Comparison of ENCODE assay signal across 13 mouse cellular contexts in the genomic region with DNA sequence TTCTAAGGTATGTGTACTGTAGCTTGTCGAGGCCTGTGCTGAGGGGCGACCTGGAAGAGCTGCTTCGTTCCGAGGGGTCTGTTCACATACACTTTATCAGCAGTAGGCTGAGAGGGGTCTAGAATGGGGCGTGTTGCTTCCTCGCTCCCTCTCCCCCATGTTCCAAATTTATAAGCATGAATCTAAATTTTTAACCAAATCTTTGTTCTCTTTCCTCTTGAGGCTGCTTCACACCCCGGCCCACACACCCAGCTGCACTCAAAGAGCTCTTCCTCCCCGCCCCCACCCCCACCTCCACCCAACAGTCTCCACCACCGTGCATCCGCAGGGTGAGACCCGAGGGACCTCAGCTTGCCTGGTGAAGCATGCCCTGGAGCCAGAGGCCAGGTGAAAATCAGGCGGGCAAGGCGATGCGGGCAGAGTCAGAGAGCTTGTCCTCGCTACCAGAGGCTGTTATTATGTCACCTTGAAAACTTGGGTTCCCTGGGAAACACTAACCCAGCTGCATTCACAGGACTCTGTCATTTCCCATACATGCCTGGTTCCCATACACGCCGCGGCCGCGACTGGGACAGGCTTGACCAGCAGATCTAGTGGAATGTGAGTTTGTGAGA.
DNase-seq lines count a peak whose midpoint lies in the region; ATAC-seq lines count a peak whose summit lies in the region.
"Had no signal": no experiment of that assay in that cellular context is flagged by ENCODE, and none has a peak within 500 bp of the region (broad histone marks: within the 10 kb centered on the region; RNA-seq: fewer than 3 reads in every experiment).

No protein-coding gene starts in this region.

- peak; percentile 84 for ATAC-seq in kidney, embryonic 16.5 days (ENCODE audit: low FRiP score, low TSS enrichment)
- ATAC-seq in hindbrain, embryonic 16.5 days: no peak

- no peak overlapping the region for H3K4me3 ChIP-seq in kidney, embryonic 16.5 days (ENCODE audit: low read length)
- H3K4me3 ChIP-seq in hindbrain, embryonic 16.5 days (ENCODE audit: low read length): no peak overlapping the region
- H3K4me3 ChIP-seq: heart, embryonic 13.5 days; hindbrain, embryonic 13.5 days had no signal

- no peaks in the 10 kb centered on the region for H3K27me3 ChIP-seq in kidney, embryonic 16.5 days (ENCODE audit: insufficient read depth, low read length)
- H3K27me3 ChIP-seq in hindbrain, embryonic 16.5 days (replicated peaks; ENCODE audit: control insufficient read depth, insufficient read depth, low read length): no peaks in the 10 kb centered on the region
- H3K27me3 ChIP-seq: hindbrain, embryonic 13.5 days had no signal

- 0 out of 2 replicates have a peak overlapping the region, but pooled peaks have one; percentile 15 for H3K4me2 ChIP-seq in kidney, embryonic 16.5 days (replicated peaks; ENCODE audit: low read depth, low read length)
- no peak overlapping the region for H3K4me2 ChIP-seq in hindbrain, embryonic 16.5 days (ENCODE audit: low read length)
- H3K4me2 ChIP-seq: heart, embryonic 13.5 days; hindbrain, embryonic 13.5 days had no signal

- H3K9me3 ChIP-seq in kidney, embryonic 16.5 days (ENCODE audit: low read length): no peaks in the 10 kb centered on the region
- H3K9me3 ChIP-seq in hindbrain, embryonic 16.5 days (ENCODE audit: control insufficient read depth, low read length): no peaks in the 10 kb centered on the region
- H3K9me3 ChIP-seq: G1E; heart, embryonic 13.5 days; hindbrain, embryonic 13.5 days had no signal

- H3K9ac ChIP-seq in kidney, embryonic 16.5 days (replicated peaks; ENCODE audit: low read length): no peak overlapping the region
- no peak overlapping the region for H3K9ac ChIP-seq in hindbrain, embryonic 16.5 days (ENCODE audit: low read depth, low read length)
- H3K9ac ChIP-seq: heart, embryonic 13.5 days; hindbrain, embryonic 13.5 days had no signal

- peak; percentile 44 to 60 for DNase-seq in frontal cortex, postnatal 36 days (ENCODE audit: low spot score in 2 of 2)
- DNase-seq in frontal cortex, postnatal 10 days (ENCODE audit: low spot score in 2 of 2): no peak
- peak; percentile 63 for DNase-seq in right cerebral cortex, adult 18-20 months
- DNase-seq in right cerebral cortex, postnatal 14 days: no peak
- DNase-seq in right cerebral cortex, postnatal 36 days (ENCODE audit: low spot score in 2 of 2): peak; percentile 18 to 41
- no peak for DNase-seq in urinary bladder, postnatal 10 days (ENCODE audit: low spot score)
- DNase-seq: cerebellum, postnatal 25 days; lung, adult 18-20 months had no signal

- no peaks in the 10 kb centered on the region for H3K36me3 ChIP-seq in kidney, embryonic 16.5 days (ENCODE audit: insufficient read depth, low read length)
- H3K36me3 ChIP-seq in hindbrain, embryonic 16.5 days (ENCODE audit: control insufficient read depth, insufficient read depth, low read length): no peaks in the 10 kb centered on the region
- H3K36me3 ChIP-seq: G1E; heart, embryonic 13.5 days; hindbrain, embryonic 13.5 days had no signal

- peaks cover 21% of the 10 kb centered on the region for H3K4me1 ChIP-seq in kidney, embryonic 16.5 days (ENCODE audit: insufficient read depth, low read length)
- no peaks in the 10 kb centered on the region for H3K4me1 ChIP-seq in hindbrain, embryonic 16.5 days (ENCODE audit: control insufficient read depth, insufficient read depth, low read depth, low read length)
- H3K4me1 ChIP-seq: heart, embryonic 13.5 days; hindbrain, embryonic 13.5 days had no signal

- peak overlapping the region; percentile 77; the same call in 1 of the 2 replicates for H3K27ac ChIP-seq in kidney, embryonic 16.5 days (ENCODE audit: low read length)
- H3K27ac ChIP-seq in hindbrain, embryonic 16.5 days (ENCODE audit: low read depth, low read length): no peak overlapping the region
- H3K27ac ChIP-seq: heart, embryonic 13.5 days; hindbrain, embryonic 13.5 days had no signal

- WGBS in kidney, embryonic 16.5 days: 50% methylated on average over 19 of the region's 20 CpGs
- 76% methylated on average over 20 of the region's 20 CpGs for WGBS in hindbrain, embryonic 16.5 days

Comparison
In these comparisons a context has a peak if more than half of its experiments do, and no peak if none do; other contexts are left out.
1. DNase-seq: peak in frontal cortex, postnatal 36 days (2 of 2), right cerebral cortex, adult 18-20 months (single experiment) and right cerebral cortex, postnatal 36 days (2 of 2); none in frontal cortex, postnatal 10 days (0 of 2), right cerebral cortex, postnatal 14 days (single experiment) and urinary bladder, postnatal 10 days (single experiment).